Mouse (Mus musculus): Measurements from ENCODE around the gene Tmem135.
A peak's percentile ranks its signal among the peaks of the same experiment; 100 is the strongest.

Tmem135 gene

DNA sequence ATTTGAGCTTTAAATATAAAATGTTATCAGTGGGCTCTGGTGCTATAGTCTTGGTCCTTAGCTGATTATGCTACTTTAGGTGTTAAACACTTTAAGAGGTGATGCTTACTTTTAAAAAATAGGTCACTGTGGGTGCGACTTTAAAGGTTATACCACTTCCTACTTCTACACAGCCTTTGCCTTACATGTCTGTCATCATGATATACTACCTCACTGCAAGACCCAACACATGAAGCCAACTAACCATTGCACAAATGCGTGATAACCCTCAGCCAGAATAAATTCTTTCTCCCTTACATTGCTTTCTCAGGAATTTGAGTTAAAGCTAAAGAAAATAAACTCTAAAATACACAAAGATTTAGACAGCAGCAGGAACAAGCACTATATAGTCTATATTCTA lies 150.7 kb downstream of the Tmem135 start:
- DNase-seq (ENCODE audit: low spot score): no peak

DNA sequence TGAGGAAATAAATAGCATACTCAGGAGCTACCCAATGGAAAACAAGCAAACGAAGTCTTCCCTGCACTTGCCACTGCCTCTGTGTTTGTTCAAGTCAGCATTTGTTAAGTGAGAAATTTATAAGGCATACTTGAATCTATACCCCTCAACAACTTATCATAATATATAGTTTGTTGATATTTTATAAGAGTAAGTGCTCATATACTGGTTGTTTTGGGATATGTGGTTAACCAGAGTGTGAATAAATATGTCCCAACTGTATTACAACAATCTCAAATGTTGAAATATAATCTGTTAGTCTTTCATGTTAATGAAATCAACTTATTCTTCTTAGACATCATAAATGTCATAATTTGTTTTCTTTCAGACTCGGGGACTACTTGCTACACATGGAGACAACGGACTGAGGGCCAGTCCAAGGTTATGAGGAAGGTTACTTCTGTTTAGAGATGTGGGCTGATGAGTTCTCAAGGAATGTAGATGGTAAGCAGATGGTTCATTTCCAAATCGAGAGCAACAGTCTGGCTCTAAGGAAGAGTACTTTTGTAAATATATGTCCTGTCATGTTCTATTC lies 152.1 kb downstream of the Tmem135 start:
- DNase-seq (ENCODE audit: low spot score): no peak

GRCm38 (mm10) chr7:89248135-89248850 lies 155.7 kb downstream of the Tmem135 start:
- no peak for DNase-seq (ENCODE audit: low spot score)

DNA sequence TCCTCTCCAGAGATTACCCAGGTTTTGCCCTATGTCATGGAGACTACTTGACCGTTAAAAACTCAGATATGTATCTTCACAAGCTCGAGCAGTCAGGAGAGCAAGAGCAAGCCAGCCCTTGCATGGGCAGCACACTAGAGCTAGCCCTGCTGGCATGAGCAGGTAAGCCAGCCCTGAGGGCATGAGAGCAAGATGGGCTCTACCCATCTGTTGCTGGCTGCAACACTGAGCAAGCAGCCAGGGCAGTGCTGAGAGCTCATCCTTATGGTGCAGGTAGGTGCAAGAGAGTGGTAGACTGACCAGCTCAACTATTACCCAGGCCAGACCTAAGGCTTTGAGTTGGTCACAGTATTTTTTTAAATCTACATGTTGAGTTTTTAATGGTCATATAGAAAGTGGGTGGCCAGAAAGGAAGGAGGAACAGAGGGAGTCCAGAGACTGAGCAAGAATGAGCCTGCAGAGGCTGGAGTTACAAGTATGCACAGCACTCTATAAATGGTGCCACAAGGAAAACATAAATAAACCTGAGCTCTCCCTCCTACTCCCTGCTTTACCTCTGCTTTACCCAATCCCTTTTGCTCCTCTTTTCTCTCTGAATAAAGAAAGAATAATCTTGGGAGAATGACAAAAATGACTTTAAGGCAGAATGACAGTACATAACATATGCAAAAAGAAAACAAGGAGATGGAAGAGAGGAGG lies 156.9 kb downstream of the Tmem135 start:
- DNase-seq (ENCODE audit: low spot score): no peak

- no peak for DNase-seq (ENCODE audit: low spot score)
These were observed 161.5 kb downstream of the Tmem135 start for GRCm38 (mm10) chr7:89242565-89242964.

DNA sequence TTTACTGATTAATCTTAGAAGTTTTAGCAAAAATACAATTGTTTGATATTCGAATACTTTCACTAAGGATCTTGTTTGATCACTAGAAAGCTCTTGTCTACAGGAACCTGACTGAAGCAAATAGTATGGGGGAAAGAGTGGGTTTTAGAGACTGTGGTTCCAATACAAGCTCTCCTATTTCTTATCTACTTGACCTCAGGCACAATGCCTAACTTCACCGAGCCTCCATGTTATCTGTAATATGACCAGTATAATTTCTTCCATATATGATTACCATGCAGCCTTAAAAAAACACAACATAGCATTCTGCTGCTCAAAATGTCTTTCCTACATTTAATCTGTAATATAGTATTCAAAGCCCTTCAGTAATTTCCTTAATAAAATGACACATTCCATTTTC lies 161.9 kb downstream of the Tmem135 start:
- no peak for DNase-seq (ENCODE audit: low spot score)

GRCm38 (mm10) chr7:89239592-89239991 lies 164.4 kb downstream of the Tmem135 start:
- no peak for DNase-seq (ENCODE audit: low spot score)

DNA sequence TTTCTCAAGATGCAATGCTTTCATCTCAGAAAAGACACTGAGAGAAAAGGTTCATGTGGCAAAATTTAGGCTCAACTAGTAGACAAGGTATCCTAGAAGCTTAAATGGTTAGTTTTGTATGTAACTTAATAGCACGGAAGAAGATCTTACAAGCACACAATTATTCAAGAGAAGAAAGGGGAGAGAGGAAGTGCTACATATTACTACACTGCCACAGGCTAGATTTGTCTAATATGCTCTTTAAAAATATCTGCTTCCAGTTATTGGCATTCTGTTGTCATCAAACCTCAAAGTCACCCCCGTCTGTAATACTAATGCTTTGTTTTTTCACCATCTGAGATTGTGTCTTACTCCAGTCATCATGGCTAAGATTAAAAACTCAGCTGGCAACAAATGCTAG lies 167.4 kb downstream of the Tmem135 start:
- DNase-seq (ENCODE audit: low spot score): no peak

- DNase-seq (ENCODE audit: low spot score): no peak
These were observed 168.0 kb downstream of the Tmem135 start for GRCm38 (mm10) chr7:89235974-89236507.

DNA sequence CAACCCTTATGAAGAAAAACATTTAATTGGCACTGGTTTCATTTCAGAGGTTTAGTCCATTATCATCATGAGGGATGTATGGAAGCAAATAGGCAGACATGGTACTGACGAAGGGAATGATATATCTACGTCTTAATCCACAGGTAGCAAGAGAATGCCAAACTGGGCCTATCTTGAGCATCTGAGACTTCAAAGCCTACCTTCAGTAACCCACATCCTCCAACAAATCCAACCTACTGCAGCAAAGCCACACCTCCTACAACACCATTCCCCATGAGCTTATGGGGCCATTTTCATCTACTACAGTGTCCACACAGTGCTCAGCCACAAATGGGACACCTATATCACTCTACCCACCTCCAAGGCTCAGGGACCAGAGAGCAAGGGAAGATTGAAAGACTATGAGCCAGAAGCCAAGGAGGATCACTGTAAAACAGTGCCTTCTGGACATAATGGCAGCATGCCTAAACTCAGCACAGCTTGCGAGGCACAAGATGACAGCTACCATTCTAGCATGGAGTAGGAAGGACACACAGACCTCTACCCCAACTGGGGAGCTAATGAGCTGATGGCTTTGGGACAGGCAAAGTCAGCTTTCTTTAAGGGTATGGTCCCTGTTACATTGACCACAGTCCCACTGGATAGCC lies 171.4 kb downstream of the Tmem135 start:
- DNase-seq (ENCODE audit: low spot score): no peak

DNA sequence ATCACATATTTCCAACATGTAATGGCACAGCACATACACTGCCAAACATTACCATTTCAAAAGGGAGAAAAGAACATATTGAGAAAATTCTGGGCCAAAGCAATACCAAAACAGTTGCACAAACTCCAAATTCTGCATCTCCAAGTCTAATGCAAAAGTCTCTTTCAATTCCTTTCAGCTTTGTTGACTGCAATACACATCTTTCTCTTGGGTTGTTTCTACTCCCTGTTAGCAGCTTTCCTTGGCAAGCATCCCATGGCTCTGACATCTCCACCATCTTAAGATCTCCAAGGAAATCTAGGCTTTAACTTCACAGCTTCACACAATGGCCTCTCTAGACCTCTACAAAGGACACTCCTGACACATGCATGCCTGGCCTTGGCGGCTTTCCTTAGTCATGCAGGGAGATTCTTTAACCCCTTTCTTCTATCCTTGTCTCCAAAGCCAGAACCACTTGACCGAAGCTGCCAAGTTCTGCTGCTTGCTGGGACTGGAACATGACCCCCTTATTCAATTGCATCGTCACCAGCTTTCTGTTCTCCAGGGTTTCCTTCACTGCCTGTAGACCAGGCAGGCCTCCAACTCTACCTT lies 172.7 kb downstream of the Tmem135 start:
- DNase-seq (ENCODE audit: low spot score): peak; percentile 17

DNA sequence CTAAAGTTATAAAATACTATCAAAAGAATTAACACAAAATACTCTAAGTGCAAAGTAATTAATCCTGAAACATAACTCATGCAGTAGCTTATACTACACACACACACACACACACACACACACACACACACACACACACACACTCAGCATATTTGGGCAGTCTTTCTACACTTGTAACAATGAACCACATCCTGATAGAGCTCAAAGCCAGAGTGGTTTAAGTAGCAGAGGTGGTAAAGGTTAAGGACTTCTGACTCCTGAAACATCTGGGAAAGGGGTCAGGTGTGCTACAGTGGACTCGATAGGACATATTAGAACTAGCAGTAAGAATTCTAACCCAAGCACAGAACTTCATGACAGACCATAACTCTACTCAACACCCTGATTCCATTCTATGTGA lies 181.4 kb downstream of the Tmem135 start:
- no peak for DNase-seq (ENCODE audit: low spot score)

- DNase-seq (ENCODE audit: low spot score): peak; percentile 81
These were observed 187.4 kb downstream of the Tmem135 start for GRCm38 (mm10) chr7:89216628-89217027.

DNA sequence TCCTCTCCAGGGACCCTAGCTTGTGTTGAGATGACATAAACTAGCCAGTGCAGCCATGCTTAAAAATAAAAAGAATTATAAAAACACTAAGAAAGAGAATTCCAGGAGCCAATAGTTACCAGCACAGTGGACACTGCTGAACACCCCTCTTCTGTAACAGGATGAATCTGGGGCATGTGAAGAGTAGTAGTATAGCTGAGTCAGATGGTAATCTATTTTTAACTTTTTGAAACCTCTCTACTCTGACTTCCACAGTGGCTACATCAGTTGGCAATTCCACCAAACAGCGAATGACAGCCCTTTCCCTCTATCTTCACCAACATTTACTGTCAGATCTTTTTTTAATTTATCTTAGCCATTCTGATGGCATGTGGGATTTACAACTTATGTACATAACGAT lies 187.9 kb downstream of the Tmem135 start:
- DNase-seq (ENCODE audit: low spot score): peak; percentile 35

GRCm38 (mm10) chr7:89215714-89216113 lies 188.3 kb downstream of the Tmem135 start:
- DNase-seq (ENCODE audit: low spot score): peak; percentile 26

DNA sequence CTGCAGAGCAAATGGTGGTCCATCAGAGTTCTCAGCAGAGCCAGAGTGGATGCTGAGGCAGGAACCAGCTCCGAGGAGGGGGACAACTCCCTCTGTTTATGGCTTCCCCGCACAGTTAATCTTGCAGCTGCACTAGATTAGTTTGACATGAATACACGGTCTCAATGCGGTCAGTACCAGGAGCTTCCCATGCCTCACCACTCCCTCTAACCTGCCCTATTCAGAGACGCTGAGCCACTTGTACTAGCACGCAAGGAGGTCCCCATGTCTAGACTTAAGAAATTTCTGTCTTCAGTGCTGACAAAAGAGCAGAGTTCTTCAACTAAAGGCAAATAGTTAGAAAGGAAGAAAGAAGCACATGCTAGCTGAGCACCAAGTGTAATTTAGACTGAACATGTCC lies 193.5 kb downstream of the Tmem135 start:
- DNase-seq (ENCODE audit: low spot score): no peak

DNA sequence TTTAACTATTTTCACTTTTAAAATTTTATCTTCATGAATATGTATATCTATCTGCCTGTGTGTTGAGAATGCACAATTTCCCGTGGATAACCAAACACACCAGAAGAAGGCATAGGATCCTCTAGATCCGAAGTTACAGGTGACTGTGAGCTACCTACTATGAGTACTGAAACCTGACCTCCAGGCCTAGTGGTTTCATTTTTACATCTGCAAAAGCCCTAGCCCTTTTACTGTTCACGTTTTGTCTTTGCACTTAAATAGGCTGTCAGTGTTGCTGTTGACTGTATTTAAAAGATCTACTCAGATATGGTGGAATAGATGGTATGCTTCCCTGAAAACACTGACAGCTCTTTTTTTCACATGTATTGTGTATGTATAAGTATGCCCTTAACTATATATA lies 197.9 kb downstream of the Tmem135 start:
- no peak for DNase-seq (ENCODE audit: low spot score)

GRCm38 (mm10) chr7:89205402-89205801 lies 198.6 kb downstream of the Tmem135 start:
- no peak for DNase-seq (ENCODE audit: low spot score)

DNA sequence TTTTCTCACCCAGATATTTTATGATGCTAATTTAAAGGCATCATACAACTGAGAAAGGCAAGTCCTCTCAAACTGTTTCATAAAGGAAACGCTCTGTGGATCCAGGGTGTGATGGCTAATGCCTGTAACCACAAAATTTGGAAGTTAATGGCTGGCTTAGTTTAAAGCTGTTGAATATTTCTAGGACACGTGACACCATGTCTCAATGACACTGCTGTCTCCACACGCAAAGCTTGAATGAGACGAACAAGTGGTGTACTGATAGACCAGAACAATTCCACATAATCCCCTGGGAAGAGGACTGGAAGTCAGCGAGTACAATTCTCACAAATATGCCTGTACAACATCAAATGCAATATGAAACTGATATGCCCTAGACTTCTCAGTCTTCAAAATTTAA lies 200.9 kb downstream of the Tmem135 start:
- no peak for DNase-seq (ENCODE audit: low spot score)

GRCm38 (mm10) chr7:89201954-89202353 lies 202.1 kb downstream of the Tmem135 start:
- no peak for DNase-seq (ENCODE audit: low spot score)

GRCm38 (mm10) chr7:89198499-89198898 lies 205.5 kb downstream of the Tmem135 start:
- no peak for DNase-seq (ENCODE audit: low spot score)

GRCm38 (mm10) chr7:89193459-89193858 lies 210.6 kb downstream of the Tmem135 start:
- peak; percentile 58 for DNase-seq (ENCODE audit: low spot score)
